Mouse (Mus musculus): ENCODE data around the gene Slc35a2. TPM values are rescaled to one million over a fixed set of nuclear protein-coding genes. Genes with fewer than 3 reads are reported as not detected.

Slc35a2 gene
- total and polyA plus RNA-seq, 3 experiments = 21.2 to 30.6 (median 26.4) TPM

DNA sequence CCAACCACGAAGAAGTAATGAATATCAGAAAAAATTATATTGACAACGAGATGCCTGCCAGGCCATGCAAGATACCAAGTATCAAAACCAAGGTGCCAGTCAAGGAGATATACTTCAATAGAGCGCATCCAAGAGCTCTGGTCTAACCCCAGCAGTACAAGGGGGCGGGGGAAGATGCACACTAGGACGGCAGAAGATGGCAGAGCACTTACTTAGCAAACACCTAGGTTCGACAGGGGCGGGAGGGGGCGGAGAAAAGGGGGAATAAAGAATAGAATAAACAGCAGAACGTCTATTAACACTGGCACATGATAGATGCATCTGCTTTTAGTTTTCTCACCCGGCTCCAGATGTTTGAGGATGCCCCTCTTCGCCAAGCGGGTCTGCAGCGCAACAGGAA, 14.4 kb downstream of the Slc35a2 start:
- peaks cover 26 to 43% of the 10 kb centered on the region in 2 experiments for H3K36me3 ChIP-seq (replicated peaks in 1 of 2; ENCODE audit: control insufficient read depth in 1 of 2, insufficient read depth in 1 of 2, low read length in 1 of 2)
- H3K9ac ChIP-seq (ENCODE audit: insufficient read depth, low read depth) = peak overlapping the region; percentile 70
- H3K79me2 ChIP-seq (replicated peaks; ENCODE audit: control insufficient read depth, extremely low read depth, insufficient read depth, poor library complexity, severe bottlenecking) = peaks cover 8% of the 10 kb centered on the region
- H3K4me2 ChIP-seq (ENCODE audit: insufficient read depth, low read depth, poor library complexity, severe bottlenecking) = peak overlapping the region; percentile 60
- dilution Hi-C loops (cut with MboI; ENCODE audit: extremely low pct_ligation_motif_present, extremely low pct_unique_long_range_greater_than_20kb, low sequenced_read_pairs) (no loop called here), in situ Hi-C loops (cut with MboI; ENCODE audit: low pct_ligation_motif_present, low pct_unique_long_range_greater_than_20kb, low sequenced_read_pairs) (no loop called here)
- H3K4me1 ChIP-seq (ENCODE audit: control insufficient read depth in 1 of 2, insufficient read depth in 2 of 2) = peaks cover 2 to 11% of the 10 kb centered on the region in 2 experiments; a peak in 3 of 4 replicates
- H3K4me3 ChIP-seq (replicated peaks in 1 of 3; ENCODE audit: low read depth in 2 of 3, low read length in 2 of 3, poor library complexity in 1 of 3) = peak overlapping the region; percentile 61 to 96 (median 68)
- TF ChIP-seq RCOR1 (conservative IDR thresholded peaks at IDR 0.05; ENCODE audit: low read depth, low read length) = no peak
- no peak for TF ChIP-seq POLR2A (IDR thresholded peaks at IDR 0.05; ENCODE audit: low read depth, low read length)
- no peak for TF ChIP-seq ZNF384 (IDR thresholded peaks at IDR 0.05; ENCODE audit: low read depth, low read length)
- no peaks in the 10 kb centered on the region for H3K9me3 ChIP-seq (replicated peaks; ENCODE audit: low read length)
- DNase-seq (ENCODE audit: extremely low read depth) = no peak
- H3K27ac ChIP-seq (ENCODE audit: insufficient read depth, low read depth) = peak overlapping the region; percentile 76
- H3K27me3 ChIP-seq (replicated peaks) = no peaks in the 10 kb centered on the region

DNA sequence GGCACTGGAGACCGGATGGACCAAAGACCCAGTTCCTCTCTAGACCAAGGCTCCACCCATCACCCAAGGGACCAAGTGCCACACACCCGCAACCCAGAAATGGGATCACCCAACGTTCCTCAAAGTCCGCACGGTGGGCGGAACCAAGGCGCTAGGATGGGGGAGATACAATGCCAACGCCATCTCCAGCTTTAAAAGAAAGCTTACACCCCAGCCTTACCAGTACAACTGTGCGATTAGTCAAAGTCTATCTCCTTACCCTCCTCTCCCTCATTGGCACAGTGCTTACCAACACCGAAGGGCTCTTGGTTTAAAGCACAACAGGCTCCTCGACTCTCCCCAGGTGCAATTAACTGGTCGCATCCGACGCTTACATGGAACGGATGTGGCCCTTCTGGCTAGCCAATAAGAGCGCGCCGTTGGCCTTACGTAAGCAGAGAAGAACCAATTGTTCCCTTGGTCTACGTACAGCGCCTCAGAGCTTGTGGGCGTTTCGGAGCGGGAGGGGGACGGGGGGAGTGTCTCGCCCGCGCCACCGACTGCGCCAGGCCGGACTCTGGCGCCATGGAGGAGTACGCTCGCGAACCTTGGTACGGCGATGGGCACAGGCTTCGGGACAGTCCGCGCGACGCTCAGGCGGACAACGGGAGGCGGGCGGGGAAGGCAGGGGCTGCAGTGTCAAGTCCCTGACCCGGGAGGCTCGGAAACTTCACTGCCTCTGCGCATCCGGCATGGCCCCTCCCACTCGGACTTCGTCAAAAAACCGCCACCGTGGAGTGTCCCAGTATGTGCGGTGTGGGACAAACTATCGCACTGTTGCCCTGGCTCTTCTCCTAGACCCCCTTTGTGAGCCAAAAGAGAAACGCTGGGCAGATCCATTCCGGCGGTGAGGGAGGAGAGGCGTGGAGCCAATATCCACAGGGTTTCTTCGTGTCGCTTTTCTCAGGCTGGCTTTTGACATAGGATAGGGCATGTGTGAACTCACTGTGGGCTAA, 15.3 kb downstream of the Slc35a2 start, which contains the start of the genes Pqbp1 and Timm17b:
Gene Pqbp1 (minus strand): TSS at position 390 of the 995 bp plus-strand sequence.
Gene Timm17b (plus strand): TSS at position 478 of the 995 bp plus-strand sequence.
- Histone ChIP-seq H3K36me3 (replicated peaks in 1 of 2; ENCODE audit: control insufficient read depth in 1 of 2, insufficient read depth in 1 of 2, low read length in 1 of 2) (peaks cover 25 to 40% of the 10 kb centered on the region in 2 experiments), H3K4me1 (ENCODE audit: control insufficient read depth in 1 of 2, insufficient read depth in 2 of 2) (peaks cover 2 to 11% of the 10 kb centered on the region in 2 experiments; a peak in 3 of 4 replicates), H3K79me2 (replicated peaks; ENCODE audit: control insufficient read depth, extremely low read depth, insufficient read depth, poor library complexity, severe bottlenecking) (peaks cover 8% of the 10 kb centered on the region), H3K9me3 (replicated peaks; ENCODE audit: low read length) (no peaks in the 10 kb centered on the region), H3K27ac (ENCODE audit: insufficient read depth, low read depth) (peak within 1 kb of the TSS; percentile 89), H3K4me3 (replicated peaks in 1 of 3; ENCODE audit: low read depth in 2 of 3, low read length in 2 of 3, poor library complexity in 1 of 3) (peak within 1 kb of the TSS; percentile 66 to 96 (median 68)), H3K9ac (ENCODE audit: insufficient read depth, low read depth) (peak within 1 kb of the TSS; percentile 72), H3K4me2 (ENCODE audit: insufficient read depth, low read depth, poor library complexity, severe bottlenecking) (peak within 1 kb of the TSS; percentile 78), H3K27me3 (replicated peaks) (no peaks in the 10 kb centered on the region)
- peak; percentile 93 for DNase-seq (ENCODE audit: extremely low read depth)
- dilution Hi-C loops (cut with MboI; ENCODE audit: extremely low pct_ligation_motif_present, extremely low pct_unique_long_range_greater_than_20kb, low sequenced_read_pairs) (no loop called here), in situ Hi-C loops (cut with MboI; ENCODE audit: low pct_ligation_motif_present, low pct_unique_long_range_greater_than_20kb, low sequenced_read_pairs) (no loop called here)
- TF ChIP-seq KAT2A (IDR thresholded peaks at IDR 0.05; ENCODE audit: insufficient replicate concordance, low read length) (peak; percentile 57; the same call in 1 of the 2 replicates), SMC3 (IDR thresholded peaks at IDR 0.05; ENCODE audit: low read depth, low read length) (no peak), TCF12 (IDR thresholded peaks at IDR 0.05; ENCODE audit: low read depth, low read length) (peak; percentile 65; the same call in 1 of the 2 replicates), ZNF384 (IDR thresholded peaks at IDR 0.05; ENCODE audit: low read depth, low read length) (no peak), MAFK (IDR thresholded peaks at IDR 0.05; ENCODE audit: insufficient replicate concordance, low read length) (no peak), BHLHE40 (IDR thresholded peaks at IDR 0.05; ENCODE audit: low read depth, low read length) (no peak), ETS1 (conservative IDR thresholded peaks at IDR 0.05; ENCODE audit: low read depth, low read length) (no peak), ZKSCAN1 (IDR thresholded peaks at IDR 0.05; ENCODE audit: borderline replicate concordance, low read depth, low read length) (no peak), CHD1 (IDR thresholded peaks at IDR 0.05; ENCODE audit: low read depth, low read length) (peak; percentile 98), USF1 (IDR thresholded peaks at IDR 0.05; ENCODE audit: low read depth, low read length) (no peak), MAX (IDR thresholded peaks at IDR 0.05; ENCODE audit: low read length) (no peak), GABPA (IDR thresholded peaks at IDR 0.05; ENCODE audit: insufficient replicate concordance, low read depth, low read length) (no peak), TBP (conservative IDR thresholded peaks at IDR 0.05; ENCODE audit: low read depth, low read length) (peak; percentile 54; the same call in 1 of the 2 replicates), ZMIZ1 (IDR thresholded peaks at IDR 0.05; ENCODE audit: low read depth, low read length) (peak; percentile 69), E2F4 (IDR thresholded peaks at IDR 0.05; ENCODE audit: insufficient replicate concordance, low read depth, low read length) (no peak), NELFE (IDR thresholded peaks at IDR 0.05; ENCODE audit: low read depth, low read length) (peak; percentile 72), UBTF (IDR thresholded peaks at IDR 0.05; ENCODE audit: low read depth, low read length) (no peak), PAX5 (IDR thresholded peaks at IDR 0.05; ENCODE audit: low read length) (no peak), USF2 (conservative IDR thresholded peaks at IDR 0.05; ENCODE audit: low read depth, low read length) (no peak), SIN3A (IDR thresholded peaks at IDR 0.05; ENCODE audit: low read length) (peak; percentile 78; the same call in 1 of the 2 replicates), MAZ (IDR thresholded peaks at IDR 0.05; ENCODE audit: low read depth, low read length) (peak; percentile 82; the same call in 1 of the 2 replicates), EP300 (IDR thresholded peaks at IDR 0.05; ENCODE audit: low read length) (no peak), ELF1 (IDR thresholded peaks at IDR 0.05; ENCODE audit: low read depth, low read length) (no peak; the same call in none of the 2 replicates), POLR2A (IDR thresholded peaks at IDR 0.05; ENCODE audit: low read depth, low read length) (no peak; the same call in 1 of the 2 replicates), CTCF (conservative IDR thresholded peaks at IDR 0.05 in 1 of 2, IDR thresholded peaks at IDR 0.05 in 1 of 2; ENCODE audit: low read depth in 2 of 2, low read length in 2 of 2) (no peak), JUND (conservative IDR thresholded peaks at IDR 0.05; ENCODE audit: low read depth, low read length) (no peak), NRF1 (IDR thresholded peaks at IDR 0.05; ENCODE audit: low read depth, low read length) (peak; percentile 64), MEF2A (IDR thresholded peaks at IDR 0.05; ENCODE audit: borderline replicate concordance, low read depth, low read length) (no peak), RCOR1 (conservative IDR thresholded peaks at IDR 0.05; ENCODE audit: low read depth, low read length) (no peak)
